Mouse (Mus musculus) hindbrain, embryonic 11.5 days (tissue): ENCODE measurements around the gene Utp14b. TPM values are rescaled to one million over a fixed set of nuclear protein-coding genes. Genes with fewer than 3 reads are reported as not detected.

ENCODE experiments used
- ATAC-seq: fragments of 200-750 bp; cut with Nextera tagmentation; 2 replicates; pipeline ENCODE4 v1.8.0; 2017; ENCODE audit warnings: mild to moderate bottlenecking, moderate TSS enrichment, moderate library complexity; ENCODE audit not compliant: low FRiP score
- DNase-seq: peaks from one replicate; pipeline ENCODE4 v3.0.0-alpha.2; 2015; ENCODE audit warnings: low spot score
- H3K27ac ChIP-seq: fragments of 300-500 bp; sonication (generic); 2 replicates; pipeline ENCODE4 v1.5.1; 2014; ENCODE audit warnings: mild to moderate bottlenecking, low read depth, low read length
- H3K27me3 ChIP-seq: fragments of 300-500 bp; sonication (generic); 2 replicates; pipeline ENCODE4 v1.6.1; 2014; ENCODE audit warnings: mild to moderate bottlenecking, low read length, moderate library complexity, mixed read lengths; ENCODE audit not compliant: control insufficient read depth, insufficient read depth
- H3K36me3 ChIP-seq: fragments of 300-500 bp; sonication (generic); 2 replicates; pipeline ENCODE4 v1.6.1; 2014; ENCODE audit warnings: mild to moderate bottlenecking, low read length, moderate library complexity, mixed read lengths; ENCODE audit not compliant: control insufficient read depth, insufficient read depth
- H3K4me1 ChIP-seq: fragments of 300-500 bp; sonication (generic); replicated peaks from 2 replicates; pipeline ENCODE4 v1.6.1; 2014; ENCODE audit warnings: low read length, mixed read lengths; ENCODE audit not compliant: control insufficient read depth, insufficient read depth
- H3K4me2 ChIP-seq: fragments of 300-500 bp; sonication (generic); replicated peaks from 2 replicates; pipeline ENCODE4 v1.6.1; 2014; ENCODE audit warnings: mild to moderate bottlenecking, low read depth, low read length
- H3K4me3 ChIP-seq: fragments of 300-500 bp; sonication (generic); 2 replicates; pipeline ENCODE4 v1.5.1; 2014; ENCODE audit warnings: low read depth, low read length
- H3K9ac ChIP-seq: fragments of 300-500 bp; sonication (generic); 2 replicates; pipeline ENCODE4 v1.6.1; 2014; ENCODE audit warnings: low read depth, low read length
- H3K9me3 ChIP-seq: fragments of 300-500 bp; sonication (generic); 2 replicates; pipeline ENCODE4 v1.6.1; 2016; ENCODE audit warnings: low read length; ENCODE audit not compliant: control insufficient read depth
- WGBS: fragments of 180-500 bp; shearing (Covaris S2); extraction: QIAGEN DNeasy Blood & Tissue Kit; methylation state at CpG from one replicate; pipeline ENCODE4 v1.1.7; 2014; 5-methylcytosine and 5-hydroxymethylcytosine counted together
- polyA plus RNA-seq: library from polyadenylated mRNA; unstranded; fragments of >200 nt; fragmentation: Nextera tagmentation; extraction: Ambion mirVana; gene quantifications from 2 replicates; pipeline ENCODE4 v1.2.1, GENCODE M21; 2014

Utp14b gene
- polyA plus RNA-seq, 1 experiment from 2014 or later = 11.8 TPM

- H3K27ac ChIP-seq = no peak overlapping the region
- H3K4me1 ChIP-seq = no peaks in the 10 kb centered on the region
- no peak overlapping the region for H3K4me3 ChIP-seq
- no peaks in the 10 kb centered on the region for H3K27me3 ChIP-seq
- no peak overlapping the region for H3K4me2 ChIP-seq
- H3K9me3 ChIP-seq = no peaks in the 10 kb centered on the region
- no peak for DNase-seq
- peaks cover 6% of the 10 kb centered on the region; the same call in 1 of the 2 replicates for H3K36me3 ChIP-seq
- no peak for ATAC-seq
- WGBS = 96% methylated on average over 9 of the region's 9 CpGs
- H3K9ac ChIP-seq = no peak overlapping the region
Measured at GRCm38 (mm10) chr1:78665954-78666499, 8.2 kb downstream of the Utp14b start.

DNA sequence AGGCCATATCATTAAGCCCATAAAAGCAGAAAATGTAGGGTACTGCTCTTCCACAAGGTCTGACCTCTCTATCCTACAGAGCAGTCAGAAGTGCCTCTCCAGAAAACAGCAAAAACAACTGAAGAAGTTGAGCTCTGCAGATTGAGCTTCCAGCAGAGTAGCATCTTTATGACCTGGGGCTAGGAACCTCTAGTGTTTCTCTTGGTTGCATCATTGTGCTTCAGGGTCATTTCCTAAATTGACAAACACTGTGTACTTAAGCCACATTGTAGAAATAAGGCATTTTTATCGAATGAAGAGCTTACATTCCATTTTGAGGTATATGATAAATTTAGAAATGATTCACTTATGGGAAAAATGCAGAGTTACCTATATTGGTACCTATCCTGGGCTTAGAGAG, 8.7 kb downstream of the Utp14b start:
- ATAC-seq (no peak), DNase-seq (no peak)
- Histone ChIP-seq H3K4me2 (no peak overlapping the region), H3K36me3 (peaks cover 6% of the 10 kb centered on the region; the same call in 1 of the 2 replicates), H3K27ac (no peak overlapping the region), H3K27me3 (no peaks in the 10 kb centered on the region), H3K9ac (no peak overlapping the region), H3K9me3 (no peaks in the 10 kb centered on the region), H3K4me3 (no peak overlapping the region), H3K4me1 (no peaks in the 10 kb centered on the region)
- 98% methylated on average over 1 of the region's 1 CpGs for WGBS

DNA sequence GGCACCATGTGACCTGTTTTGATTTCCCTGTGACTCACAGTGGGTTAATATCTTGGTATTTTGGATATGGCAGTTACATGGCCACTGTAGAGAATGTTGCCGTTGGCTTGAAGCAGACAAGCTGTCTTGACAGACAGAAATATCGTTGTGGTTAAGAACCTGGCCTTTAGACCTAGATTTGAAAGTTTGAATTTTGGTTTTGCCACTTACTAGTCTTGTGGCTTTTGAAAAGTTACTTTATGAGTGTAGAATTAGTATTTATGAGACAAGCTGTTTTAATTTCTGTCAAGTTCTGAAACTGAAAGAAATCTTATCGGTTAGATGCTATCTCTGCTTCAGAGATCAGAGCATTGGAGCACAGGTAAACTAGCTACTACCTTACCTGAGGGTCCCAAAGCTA, 24.5 kb downstream of the Utp14b start:
- Histone ChIP-seq H3K27ac (no peak overlapping the region), H3K27me3 (no peaks in the 10 kb centered on the region), H3K4me1 (no peaks in the 10 kb centered on the region), H3K4me3 (no peak overlapping the region), H3K9me3 (no peaks in the 10 kb centered on the region), H3K4me2 (no peak overlapping the region), H3K9ac (no peak overlapping the region), H3K36me3 (no peaks in the 10 kb centered on the region)
- ATAC-seq = no peak
- no peak for DNase-seq
- WGBS = 92% methylated on average over 3 of the region's 3 CpGs

DNA sequence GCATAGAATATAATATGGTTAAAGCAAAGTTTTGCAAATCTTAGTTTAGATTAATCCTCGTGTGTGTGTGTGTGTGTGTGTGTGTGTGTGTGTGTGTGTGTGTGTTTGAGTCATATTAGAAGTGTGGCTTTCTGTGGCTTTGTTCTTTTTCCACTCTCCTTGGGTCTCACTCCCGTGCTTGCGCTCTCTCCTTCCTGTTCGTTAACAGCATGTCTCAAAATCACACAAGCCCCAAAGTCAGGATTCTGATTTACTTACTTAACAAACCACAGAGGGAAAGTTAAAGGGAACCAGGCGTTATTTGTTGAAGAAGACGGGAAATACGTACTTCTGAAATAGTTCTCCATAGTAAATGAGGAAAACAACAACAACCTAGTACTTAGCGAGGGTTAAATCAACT, 26.3 kb downstream of the Utp14b start:
- no peak for DNase-seq
- 89% methylated on average over 8 of the region's 8 CpGs for WGBS
- Histone ChIP-seq H3K9ac (no peak overlapping the region), H3K4me3 (no peak overlapping the region), H3K27ac (no peak overlapping the region), H3K4me2 (no peak overlapping the region), H3K27me3 (no peaks in the 10 kb centered on the region), H3K36me3 (no peaks in the 10 kb centered on the region), H3K4me1 (no peaks in the 10 kb centered on the region), H3K9me3 (no peaks in the 10 kb centered on the region)
- ATAC-seq = no peak

GRCm38 (mm10) chr1:78686872-78687271, 29.0 kb downstream of the Utp14b start:
- Histone ChIP-seq H3K27me3 (no peaks in the 10 kb centered on the region), H3K27ac (no peak overlapping the region), H3K36me3 (no peaks in the 10 kb centered on the region), H3K9ac (no peak overlapping the region), H3K4me1 (no peaks in the 10 kb centered on the region), H3K9me3 (no peaks in the 10 kb centered on the region), H3K4me3 (no peak overlapping the region), H3K4me2 (no peak overlapping the region)
- ATAC-seq (0 out of 2 replicates have a peak, but pooled peaks have one; percentile 25), DNase-seq (peak; percentile 17)

GRCm38 (mm10) chr1:78688149-78688548, 30.3 kb downstream of the Utp14b start:
- no peaks in the 10 kb centered on the region for H3K4me1 ChIP-seq
- no peaks in the 10 kb centered on the region for H3K36me3 ChIP-seq
- no peak for ATAC-seq
- H3K27me3 ChIP-seq = no peaks in the 10 kb centered on the region
- no peak for DNase-seq
- no peak overlapping the region for H3K4me2 ChIP-seq
- no peak overlapping the region for H3K9ac ChIP-seq
- no peak overlapping the region for H3K4me3 ChIP-seq
- no peaks in the 10 kb centered on the region for H3K9me3 ChIP-seq
- WGBS = 92% methylated on average over 7 of the region's 7 CpGs
- H3K27ac ChIP-seq = no peak overlapping the region

- H3K4me1 ChIP-seq = no peaks in the 10 kb centered on the region
- H3K27me3 ChIP-seq = no peaks in the 10 kb centered on the region
- DNase-seq = no peak
- no peak for ATAC-seq
- no peaks in the 10 kb centered on the region for H3K9me3 ChIP-seq
- H3K36me3 ChIP-seq = 0 out of 2 replicates have a peak, but pooled peaks cover 5% of the 10 kb centered on the region
- H3K9ac ChIP-seq = no peak overlapping the region
- no peak overlapping the region for H3K4me2 ChIP-seq
- no peak overlapping the region for H3K4me3 ChIP-seq
- 93% methylated on average over 9 of the region's 9 CpGs for WGBS
- no peak overlapping the region for H3K27ac ChIP-seq
Measured at GRCm38 (mm10) chr1:78694503-78695258, 36.8 kb downstream of the Utp14b start.

GRCm38 (mm10) chr1:78696305-78696704, 38.5 kb downstream of the Utp14b start:
- H3K9ac ChIP-seq = no peak overlapping the region
- no peaks in the 10 kb centered on the region for H3K9me3 ChIP-seq
- ATAC-seq (no peak), DNase-seq (no peak)
- no peak overlapping the region for H3K27ac ChIP-seq
- no peaks in the 10 kb centered on the region for H3K4me1 ChIP-seq
- 0 out of 2 replicates have a peak, but pooled peaks cover 5% of the 10 kb centered on the region for H3K36me3 ChIP-seq
- WGBS = 95% methylated on average over 2 of the region's 2 CpGs
- H3K4me2 ChIP-seq = no peak overlapping the region
- H3K27me3 ChIP-seq = no peaks in the 10 kb centered on the region
- H3K4me3 ChIP-seq = no peak overlapping the region

- no peaks in the 10 kb centered on the region for H3K9me3 ChIP-seq
- no peak for ATAC-seq
- H3K27me3 ChIP-seq = no peaks in the 10 kb centered on the region
- no peak overlapping the region for H3K27ac ChIP-seq
- WGBS = 92% methylated on average over 5 of the region's 5 CpGs
- 0 out of 2 replicates have a peak, but pooled peaks cover 5% of the 10 kb centered on the region for H3K36me3 ChIP-seq
- no peak overlapping the region for H3K9ac ChIP-seq
- DNase-seq = no peak
- no peaks in the 10 kb centered on the region for H3K4me1 ChIP-seq
- H3K4me2 ChIP-seq = no peak overlapping the region
- H3K4me3 ChIP-seq = no peak overlapping the region
Measured at GRCm38 (mm10) chr1:78696903-78697302, 39.1 kb downstream of the Utp14b start.
